ENCODE assay signal across 9 mouse cellular contexts in the genomic region with DNA sequence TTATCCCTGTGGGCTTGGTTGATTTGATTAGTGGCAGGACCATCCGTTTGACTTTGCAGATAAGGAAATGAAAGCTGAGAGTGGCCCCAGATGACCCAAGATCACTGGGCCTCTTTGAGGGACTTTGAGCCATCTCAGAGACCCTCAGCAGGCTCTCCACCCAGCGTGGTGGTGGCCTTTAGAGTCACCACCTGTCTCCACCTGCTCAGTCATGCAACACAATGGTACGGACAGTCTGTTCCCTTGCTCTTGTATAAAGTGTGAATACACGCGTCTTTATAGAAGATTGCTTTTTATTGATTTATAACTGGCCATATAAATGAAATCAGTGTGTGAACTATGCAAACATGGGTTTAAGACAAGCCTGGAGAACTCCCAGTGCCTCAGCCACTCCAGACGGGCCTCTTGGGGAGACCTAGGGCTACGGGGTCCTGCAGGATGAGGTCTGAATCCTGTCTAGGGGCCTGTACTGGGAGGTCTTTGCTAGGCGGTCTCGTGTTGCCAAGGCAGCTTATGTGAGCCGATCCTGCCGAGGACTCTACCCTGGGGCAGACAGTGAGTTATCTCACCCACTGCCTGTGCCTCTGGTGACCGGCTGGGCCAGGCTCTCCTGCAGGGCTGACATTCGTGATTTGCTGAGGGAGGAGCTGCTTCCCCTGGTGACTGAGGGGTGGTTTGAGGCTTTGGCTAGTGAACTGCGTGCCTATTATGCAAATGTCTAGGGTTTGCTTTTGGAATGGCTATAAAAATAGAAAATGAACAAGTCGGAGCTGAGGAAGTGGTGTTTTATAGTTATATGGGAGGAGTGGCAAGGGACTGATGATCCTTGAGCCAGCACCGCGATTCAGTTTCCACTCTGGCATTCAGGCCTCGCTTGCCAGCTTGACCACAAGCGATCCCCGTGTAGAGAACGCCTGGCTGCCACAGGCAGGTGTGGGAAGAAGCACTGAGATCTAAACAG.
DNase-seq lines count a peak whose midpoint lies in the region; ATAC-seq lines count a peak whose summit lies in the region.
"Had no signal": no experiment of that assay in that cellular context is flagged by ENCODE, and none has a peak within 500 bp of the region (broad histone marks: within the 10 kb centered on the region; RNA-seq: fewer than 3 reads in every experiment).

No protein-coding gene starts in this region.

- H3K4me1 ChIP-seq in limb, embryonic 12.5 days (replicated peaks): peaks cover 47% of the 10 kb centered on the region
- H3K4me1 ChIP-seq in stomach, embryonic 16.5 days (ENCODE audit: control insufficient read depth, insufficient read depth, low read length): peaks cover 18% of the 10 kb centered on the region

- no peak overlapping the region for H3K9ac ChIP-seq in limb, embryonic 12.5 days (replicated peaks)
- peak overlapping the region; percentile 38 for H3K9ac ChIP-seq in stomach, embryonic 16.5 days (ENCODE audit: low read length)
- H3K9ac ChIP-seq: lung, embryonic 14.5 days had no signal

- 38% methylated on average over 21 of the region's 21 CpGs for WGBS in limb, embryonic 12.5 days
- 53% methylated on average over 21 of the region's 21 CpGs for WGBS in stomach, embryonic 16.5 days

- peaks cover 15% of the 10 kb centered on the region; the same call in 1 of the 2 replicates for H3K27me3 ChIP-seq in limb, embryonic 12.5 days
- no peaks in the 10 kb centered on the region for H3K27me3 ChIP-seq in stomach, embryonic 16.5 days (ENCODE audit: control insufficient read depth, insufficient read depth, low read length)

- H3K27ac ChIP-seq in limb, embryonic 12.5 days: no peak overlapping the region
- H3K27ac ChIP-seq in stomach, embryonic 16.5 days (ENCODE audit: low read length): no peak overlapping the region

- H3K9me3 ChIP-seq in limb, embryonic 12.5 days: no peaks in the 10 kb centered on the region
- H3K9me3 ChIP-seq in stomach, embryonic 16.5 days (replicated peaks; ENCODE audit: control insufficient read depth, low read length): no peaks in the 10 kb centered on the region

- ATAC-seq in limb, embryonic 12.5 days (ENCODE audit: insufficient number of reproducible peaks, insufficient read depth, low FRiP score, low TSS enrichment, low read depth): no peak
- no peak for ATAC-seq in stomach, embryonic 16.5 days (ENCODE audit: insufficient read depth, low FRiP score)

- intact Hi-C loops in gastrocnemius, postnatal 14 days (cut with DNase I; ENCODE audit: low total_unique reads): no loop called here

- no peaks in the 10 kb centered on the region for H3K36me3 ChIP-seq in limb, embryonic 12.5 days
- H3K36me3 ChIP-seq in stomach, embryonic 16.5 days (ENCODE audit: control insufficient read depth, insufficient read depth, low read length): no peaks in the 10 kb centered on the region

- no peak overlapping the region for H3K4me3 ChIP-seq in limb, embryonic 12.5 days (replicated peaks)
- H3K4me3 ChIP-seq in stomach, embryonic 16.5 days (replicated peaks; ENCODE audit: low read length): no peak overlapping the region

- peak overlapping the region; percentile 29; the same call in 1 of the 2 replicates for H3K4me2 ChIP-seq in limb, embryonic 12.5 days
- H3K4me2 ChIP-seq in stomach, embryonic 16.5 days (ENCODE audit: low read depth, low read length): no peak overlapping the region
- H3K4me2 ChIP-seq: lung, embryonic 14.5 days had no signal

- peak; percentile 26 for DNase-seq in lung, postnatal 10 days
- no peak for DNase-seq in lung, postnatal 4 days
- DNase-seq in gastrocnemius, postnatal 14 days: peak; percentile 55
- no peak for DNase-seq in thymus, postnatal 4 days
- DNase-seq in ovary, postnatal 36 days (ENCODE audit: low spot score): no peak
- DNase-seq in adrenal gland, adult 2 months: no peak
- DNase-seq: lung, embryonic 14.5 days had no signal

Comparison
In these comparisons a context has a peak if more than half of its experiments do, and no peak if none do; other contexts are left out.
1. DNase-seq: peak in lung, postnatal 10 days (single experiment) and gastrocnemius, postnatal 14 days (single experiment); none in lung, postnatal 4 days (0 of 2), thymus, postnatal 4 days (single experiment), ovary, postnatal 36 days (single experiment) and adrenal gland, adult 2 months (single experiment).